Mouse (Mus musculus) heart, embryonic 12.5 days (tissue): ENCODE data around the gene Qtrt1. TPM values are rescaled to one million over a fixed set of nuclear protein-coding genes. Genes with fewer than 3 reads are reported as not detected.

Experiments used
- ATAC-seq: fragments of 200-750 bp; cut with Nextera tagmentation; 2 replicates; pipeline ENCODE4 v1.8.0; 2017; ENCODE audit warnings: moderate TSS enrichment, moderate library complexity; ENCODE audit not compliant: insufficient number of reproducible peaks, low FRiP score
- H3K27ac ChIP-seq: fragments of 300-500 bp; sonication (generic); 2 replicates; pipeline ENCODE4 v1.5.1; 2016; ENCODE audit warnings: mild to moderate bottlenecking, moderate library complexity; ENCODE audit not compliant: poor library complexity, severe bottlenecking
- H3K27me3 ChIP-seq: fragments of 300-500 bp; sonication (generic); replicated peaks from 2 replicates; pipeline ENCODE4 v1.6.1; 2016; ENCODE audit warnings: mild to moderate bottlenecking, moderate library complexity
- H3K36me3 ChIP-seq: fragments of 300-500 bp; sonication (generic); 2 replicates; pipeline ENCODE4 v1.6.1; 2016; ENCODE audit warnings: mild to moderate bottlenecking, moderate library complexity
- H3K4me1 ChIP-seq: fragments of 300-500 bp; sonication (generic); replicated peaks from 2 replicates; pipeline ENCODE4 v1.6.1; 2016; ENCODE audit warnings: mild to moderate bottlenecking
- H3K4me2 ChIP-seq: fragments of 300-500 bp; sonication (generic); 2 replicates; pipeline ENCODE4 v1.6.1; 2016; ENCODE audit warnings: mild to moderate bottlenecking, moderate library complexity
- H3K4me3 ChIP-seq: fragments of 300-500 bp; sonication (generic); 2 replicates; pipeline ENCODE4 v1.5.1; 2016; ENCODE audit warnings: mild to moderate bottlenecking
- H3K9ac ChIP-seq: fragments of 300-500 bp; sonication (generic); 2 replicates; pipeline ENCODE4 v1.6.1; 2016; ENCODE audit warnings: mild to moderate bottlenecking, moderate library complexity
- H3K9me3 ChIP-seq: fragments of 300-500 bp; sonication (generic); replicated peaks from 2 replicates; pipeline ENCODE4 v1.6.1; 2016; ENCODE audit warnings: mild to moderate bottlenecking, moderate library complexity
- WGBS: fragments of 180-500 bp; shearing (Covaris S2); methylation state at CpG from one replicate; pipeline ENCODE4 v1.1.7; 2016; 5-methylcytosine and 5-hydroxymethylcytosine counted together
- polyA plus RNA-seq: library from polyadenylated mRNA; unstranded; fragments of >200 nt; fragmentation: Nextera tagmentation; extraction: Ambion mirVana; gene quantifications from 2 replicates; pipeline ENCODE4 v1.2.1, GENCODE M21; 2016

The Qtrt1 gene
- polyA plus RNA-seq, 1 experiment from 2014 or later: 23.0 TPM

- no peaks in the 10 kb centered on the region for H3K27me3 ChIP-seq
- no peak overlapping the region for H3K4me2 ChIP-seq
- no peak overlapping the region for H3K4me3 ChIP-seq
- no peak overlapping the region for H3K27ac ChIP-seq
- H3K36me3 ChIP-seq: peaks cover 62% of the 10 kb centered on the region
- WGBS: 87% methylated on average over 2 of the region's 2 CpGs
- no peak overlapping the region for H3K9ac ChIP-seq
- H3K9me3 ChIP-seq: no peaks in the 10 kb centered on the region
- no peak for ATAC-seq
- 0 out of 2 replicates have a peak, but pooled peaks cover 3% of the 10 kb centered on the region for H3K4me1 ChIP-seq
Measured at GRCm38 (mm10) chr9:21419646-21420045, 8.0 kb downstream of the Qtrt1 start.

DNA sequence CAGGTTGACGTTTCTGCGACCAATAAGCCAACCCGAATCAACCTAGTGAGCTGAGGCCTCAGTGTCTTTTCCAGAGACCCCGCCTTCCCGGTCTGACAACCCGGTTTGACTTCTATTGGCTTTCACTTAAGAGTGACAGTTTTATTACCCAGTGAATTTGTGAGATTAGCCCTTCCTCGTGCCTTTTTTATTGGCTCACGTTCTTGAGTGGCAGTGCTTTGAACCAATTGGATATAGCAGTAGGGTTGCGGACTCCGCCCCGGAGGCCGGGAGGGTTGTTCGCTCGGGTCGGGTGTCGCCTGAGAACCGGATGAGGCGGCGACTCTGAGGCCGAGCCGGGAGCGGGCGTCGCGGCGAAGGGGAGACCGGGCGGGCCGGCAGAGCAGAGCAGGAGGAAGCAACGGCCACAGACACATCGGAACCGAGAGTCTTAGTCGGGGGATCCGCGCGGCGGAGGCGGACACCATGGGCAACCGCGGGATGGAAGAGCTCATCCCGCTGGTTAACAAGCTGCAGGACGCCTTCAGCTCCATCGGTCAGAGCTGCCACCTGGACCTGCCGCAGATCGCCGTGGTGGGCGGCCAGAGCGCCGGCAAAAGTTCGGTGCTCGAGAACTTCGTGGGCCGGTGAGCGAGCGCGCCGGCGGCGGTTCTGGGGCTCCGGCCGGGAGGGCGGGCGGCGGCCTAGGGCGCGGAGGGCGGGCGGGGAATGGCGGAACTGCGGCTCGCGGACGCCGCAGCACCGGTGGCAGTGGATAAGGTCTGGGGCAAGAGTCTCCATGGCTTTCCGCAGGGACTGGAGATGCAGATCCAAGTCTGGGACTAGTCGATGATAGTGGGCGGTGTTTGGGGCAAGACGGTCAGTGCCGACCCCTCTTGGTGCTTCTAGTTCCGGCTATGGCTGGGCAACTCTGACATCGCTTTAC is 13.3 kb downstream of the Qtrt1 start, which contains the start of gene Dnm2:
Gene Dnm2, plus strand, starts transcription at position 278 of the 925 bp plus-strand sequence.
- Histone ChIP-seq H3K36me3 (peaks cover 18% of the 10 kb centered on the region), H3K4me3 (peak within 1 kb of the TSS; percentile 76), H3K9me3 (no peaks in the 10 kb centered on the region), H3K27me3 (no peaks in the 10 kb centered on the region), H3K4me1 (peaks cover 33% of the 10 kb centered on the region), H3K9ac (peak within 1 kb of the TSS; percentile 86), H3K27ac (peak within 1 kb of the TSS; percentile 67), H3K4me2 (peak within 1 kb of the TSS; percentile 94)
- under 1% methylated on average over 82 of the region's 82 CpGs for WGBS
- ATAC-seq: peak; percentile 99

DNA sequence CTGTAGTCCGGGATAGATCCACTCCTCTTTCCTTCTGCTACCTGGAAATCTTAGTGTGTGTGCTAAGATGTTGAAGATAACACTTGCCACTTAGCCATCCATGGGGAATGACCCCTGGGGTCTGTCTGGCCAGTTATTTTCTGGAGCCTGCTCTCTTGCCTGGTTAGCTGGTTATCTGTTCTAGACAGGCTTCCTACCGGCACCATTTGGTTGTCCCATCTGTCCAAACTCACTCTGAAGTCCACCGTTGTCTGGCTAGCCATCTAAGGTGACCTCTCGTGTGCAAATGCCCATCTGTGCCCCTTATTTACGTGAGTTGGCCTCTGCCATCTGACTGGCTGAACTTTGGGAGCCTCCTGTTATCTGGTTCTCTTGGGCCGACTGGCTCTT is 13.9 kb downstream of the Qtrt1 start:
- peak overlapping the region; percentile 67 for H3K27ac ChIP-seq
- peak overlapping the region; percentile 86 for H3K9ac ChIP-seq
- 3% methylated on average over 6 of the region's 6 CpGs for WGBS

DNA sequence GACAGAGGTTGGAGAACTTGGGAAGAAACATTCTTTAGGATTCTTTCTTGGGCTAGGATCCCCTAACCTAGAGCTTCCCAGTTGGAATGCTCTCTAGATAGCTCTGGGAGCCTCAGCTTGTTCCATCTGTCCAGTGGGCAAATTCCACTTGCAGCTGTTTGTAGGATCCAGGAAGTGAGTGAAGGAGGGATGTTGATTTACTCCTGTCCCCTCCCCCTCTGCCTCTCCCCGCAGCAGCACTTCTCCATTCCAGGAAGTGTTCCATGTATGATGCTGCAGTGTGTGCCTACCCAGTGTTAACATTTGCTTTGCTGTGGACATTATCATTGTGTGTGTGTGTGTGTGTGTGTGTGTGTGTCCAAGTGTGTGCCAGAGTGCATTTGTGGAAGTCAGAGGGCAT is 14.4 kb downstream of the Qtrt1 start:
- Histone ChIP-seq H3K36me3 (peaks cover 7% of the 10 kb centered on the region), H3K4me2 (peak overlapping the region; percentile 94), H3K27me3 (no peaks in the 10 kb centered on the region), H3K4me1 (peaks cover 42% of the 10 kb centered on the region), H3K4me3 (peak overlapping the region; percentile 76), H3K27ac (peak overlapping the region; percentile 67; the same call in 1 of the 2 replicates), H3K9ac (peak overlapping the region; percentile 86), H3K9me3 (no peaks in the 10 kb centered on the region)
- no peak for ATAC-seq
- 4% methylated on average over 1 of the region's 1 CpGs for whole genome bisulfite sequencing

More for the DNA sequence above, 13.9 kb downstream of the Qtrt1 start:
- Histone ChIP-seq H3K36me3 (peaks cover 11% of the 10 kb centered on the region), H3K9me3 (no peaks in the 10 kb centered on the region), H3K27me3 (no peaks in the 10 kb centered on the region), H3K4me3 (peak overlapping the region; percentile 76), H3K4me2 (peak overlapping the region; percentile 94), H3K4me1 (peaks cover 38% of the 10 kb centered on the region)
- no peak for ATAC-seq

- Histone ChIP-seq H3K4me3 (peak overlapping the region; percentile 76), H3K9ac (no peak overlapping the region)
- 58% methylated on average over 2 of the region's 2 CpGs for WGBS
Measured at GRCm38 (mm10) chr9:21426525-21426924, 14.9 kb downstream of the Qtrt1 start.

GRCm38 (mm10) chr9:21427773-21428172 is 16.1 kb downstream of the Qtrt1 start:
- Histone ChIP-seq H3K9me3 (no peaks in the 10 kb centered on the region), H3K36me3 (0 out of 2 replicates have a peak, but pooled peaks cover 4% of the 10 kb centered on the region), H3K4me2 (no peak overlapping the region), H3K4me1 (peaks cover 52% of the 10 kb centered on the region), H3K27ac (no peak overlapping the region), H3K27me3 (no peaks in the 10 kb centered on the region), H3K9ac (no peak overlapping the region; the same call in 1 of the 2 replicates), H3K4me3 (no peak overlapping the region)
- WGBS: 80% methylated on average over 2 of the region's 2 CpGs
- no peak for ATAC-seq

More at GRCm38 (mm10) chr9:21426525-21426924, 14.9 kb downstream of the Qtrt1 start:
- no peak overlapping the region for H3K27ac ChIP-seq
- H3K9me3 ChIP-seq: no peaks in the 10 kb centered on the region
- ATAC-seq: no peak
- peak overlapping the region; percentile 94 for H3K4me2 ChIP-seq
- H3K4me1 ChIP-seq: peaks cover 47% of the 10 kb centered on the region
- H3K36me3 ChIP-seq: peaks cover 3% of the 10 kb centered on the region
- no peaks in the 10 kb centered on the region for H3K27me3 ChIP-seq

- 0 out of 2 replicates have a peak, but pooled peaks cover 4% of the 10 kb centered on the region for H3K36me3 ChIP-seq
- no peaks in the 10 kb centered on the region for H3K27me3 ChIP-seq
- ATAC-seq: no peak
- WGBS: 77% methylated on average over 6 of the region's 6 CpGs
- peaks cover 54% of the 10 kb centered on the region for H3K4me1 ChIP-seq
- H3K27ac ChIP-seq: no peak overlapping the region
- H3K9me3 ChIP-seq: no peaks in the 10 kb centered on the region
- H3K4me2 ChIP-seq: no peak overlapping the region
- no peak overlapping the region for H3K4me3 ChIP-seq
- H3K9ac ChIP-seq: no peak overlapping the region; the same call in 1 of the 2 replicates
Measured at GRCm38 (mm10) chr9:21428178-21428577, 16.5 kb downstream of the Qtrt1 start.

- Histone ChIP-seq H3K9me3 (no peaks in the 10 kb centered on the region), H3K4me2 (no peak overlapping the region), H3K27me3 (no peaks in the 10 kb centered on the region), H3K27ac (no peak overlapping the region), H3K4me3 (no peak overlapping the region), H3K4me1 (peaks cover 64% of the 10 kb centered on the region), H3K9ac (no peak overlapping the region), H3K36me3 (0 out of 2 replicates have a peak, but pooled peaks cover 4% of the 10 kb centered on the region)
- ATAC-seq: no peak
- 84% methylated on average over 7 of the region's 7 CpGs for WGBS
Measured at GRCm38 (mm10) chr9:21430724-21431123, 19.1 kb downstream of the Qtrt1 start.

DNA sequence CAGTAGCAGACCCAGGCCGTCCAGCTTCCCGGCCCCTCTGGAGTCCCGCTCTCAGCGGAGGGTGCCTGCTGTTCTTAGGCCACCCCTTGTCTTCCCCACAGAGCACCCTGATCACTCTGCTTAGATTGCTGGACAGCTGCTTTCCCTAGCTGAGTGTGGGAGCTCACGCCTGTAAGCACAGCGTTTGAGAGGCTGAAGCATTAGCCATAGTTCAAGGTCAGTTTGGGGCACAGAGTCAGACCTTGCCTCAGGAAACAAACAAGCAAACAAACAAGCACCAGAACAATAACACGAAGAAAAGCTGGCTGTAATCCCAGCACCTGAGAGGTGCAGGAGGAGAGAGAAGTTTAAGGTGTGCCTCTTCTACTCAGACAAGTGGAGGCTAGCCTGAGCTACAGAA is 20.4 kb downstream of the Qtrt1 start:
- no peaks in the 10 kb centered on the region for H3K9me3 ChIP-seq
- H3K27me3 ChIP-seq: no peaks in the 10 kb centered on the region
- no peak overlapping the region for H3K4me3 ChIP-seq
- 86% methylated on average over 7 of the region's 7 CpGs for WGBS
- peaks cover 65% of the 10 kb centered on the region for H3K4me1 ChIP-seq
- 0 out of 2 replicates have a peak, but pooled peaks cover 4% of the 10 kb centered on the region for H3K36me3 ChIP-seq
- H3K9ac ChIP-seq: peak overlapping the region; percentile 16; the same call in 1 of the 2 replicates
- no peak overlapping the region for H3K27ac ChIP-seq
- H3K4me2 ChIP-seq: no peak overlapping the region
- no peak for ATAC-seq

- no peak for ATAC-seq
- 86% methylated on average over 8 of the region's 8 CpGs for WGBS
- 0 out of 2 replicates have a peak, but pooled peaks cover 4% of the 10 kb centered on the region for H3K36me3 ChIP-seq
- H3K4me2 ChIP-seq: no peak overlapping the region
- H3K27ac ChIP-seq: no peak overlapping the region
- H3K9ac ChIP-seq: no peak overlapping the region
- peaks cover 67% of the 10 kb centered on the region for H3K4me1 ChIP-seq
- H3K27me3 ChIP-seq: no peaks in the 10 kb centered on the region
- no peaks in the 10 kb centered on the region for H3K9me3 ChIP-seq
- no peak overlapping the region for H3K4me3 ChIP-seq
Measured at GRCm38 (mm10) chr9:21433766-21434165, 22.1 kb downstream of the Qtrt1 start.

GRCm38 (mm10) chr9:21434410-21434809 is 22.8 kb downstream of the Qtrt1 start:
- no peak overlapping the region for H3K4me3 ChIP-seq
- WGBS: 75% methylated on average over 2 of the region's 2 CpGs
- H3K4me2 ChIP-seq: no peak overlapping the region
- no peaks in the 10 kb centered on the region for H3K9me3 ChIP-seq
- H3K4me1 ChIP-seq: peaks cover 73% of the 10 kb centered on the region
- no peak for ATAC-seq
- no peak overlapping the region for H3K27ac ChIP-seq
- no peak overlapping the region for H3K9ac ChIP-seq
- 0 out of 2 replicates have a peak, but pooled peaks cover 4% of the 10 kb centered on the region for H3K36me3 ChIP-seq
- no peaks in the 10 kb centered on the region for H3K27me3 ChIP-seq
